9 mouse cellular contexts compared by ENCODE assay signal in the genomic region with DNA sequence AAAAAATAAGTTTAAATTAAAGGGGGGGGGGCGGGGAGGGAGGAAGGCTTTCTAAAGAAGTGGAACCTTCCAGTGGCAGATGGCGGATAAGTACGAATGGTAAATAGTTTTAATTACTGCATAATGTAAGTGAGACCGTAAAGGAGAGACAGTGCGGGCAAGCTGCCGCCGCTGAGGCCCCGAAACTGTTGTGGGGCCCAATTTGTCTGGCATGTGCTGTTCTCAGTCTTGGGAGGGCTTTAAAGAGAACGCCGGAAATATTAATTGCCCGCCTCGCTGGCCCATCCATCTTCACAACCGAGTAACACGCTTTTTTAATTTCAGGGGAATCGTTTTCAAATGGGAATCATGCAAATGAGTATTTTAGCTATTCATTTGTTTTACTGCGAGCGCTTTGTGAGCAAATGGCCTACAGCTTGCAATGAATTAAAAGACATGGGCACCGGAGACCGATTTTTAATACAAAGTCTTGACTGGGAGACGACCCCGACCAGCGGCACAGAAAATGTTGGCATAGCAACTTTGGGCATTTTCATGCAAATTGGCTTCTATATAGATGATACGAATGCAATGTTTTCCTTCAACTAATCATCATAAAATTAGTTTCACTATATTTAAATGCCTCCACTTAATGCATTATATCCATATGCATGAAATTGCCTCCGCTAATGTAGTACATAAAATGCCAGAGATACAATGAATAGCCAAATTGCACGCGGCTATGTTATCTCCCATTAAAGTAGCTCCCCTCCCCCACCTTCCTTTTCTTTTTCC.
DNase-seq lines count a peak whose midpoint lies in the region; ATAC-seq and TF ChIP-seq lines count a peak whose summit lies in the region.
"Had no signal": no experiment of that assay in that cellular context is flagged by ENCODE, and none has a peak within 500 bp of the region (broad histone marks: within the 10 kb centered on the region; RNA-seq: fewer than 3 reads in every experiment).

No protein-coding gene starts in this region.

- no peaks in the 10 kb centered on the region for H3K36me3 ChIP-seq in heart, embryonic 12.5 days
- no peaks in the 10 kb centered on the region for H3K36me3 ChIP-seq in forebrain, postnatal 0 days (ENCODE audit: insufficient read depth)
- H3K36me3 ChIP-seq in liver, embryonic 15.5 days (replicated peaks): no peaks in the 10 kb centered on the region

- no peak for DNase-seq in heart, postnatal 25 days (ENCODE audit: low spot score)
- DNase-seq in R1 (ENCODE audit: low read depth, low spot score): peak; percentile 15
- DNase-seq in forebrain, postnatal 0 days: peak; percentile 63
- no peak for DNase-seq in Muller cell, postnatal 12 days (ENCODE audit: inconsistent ontology term)
- no peak for DNase-seq in adrenal gland, postnatal 14 days
- no peak for DNase-seq in left cerebral cortex, postnatal 25 days (ENCODE audit: low spot score in 2 of 2)
- DNase-seq: lung, postnatal 10 days had no signal

- WGBS in heart, embryonic 12.5 days: 32% methylated on average over 26 of the region's 26 CpGs
- 6% methylated on average over 26 of the region's 26 CpGs for WGBS in forebrain, postnatal 0 days
- 24% methylated on average over 26 of the region's 26 CpGs for WGBS in liver, embryonic 15.5 days (ENCODE audit: insufficient replicate concordance)

- H3K27me3 ChIP-seq in heart, embryonic 12.5 days (replicated peaks): no peaks in the 10 kb centered on the region
- H3K27me3 ChIP-seq in forebrain, postnatal 0 days (ENCODE audit: insufficient read depth, low read length): no peaks in the 10 kb centered on the region
- H3K27me3 ChIP-seq in liver, embryonic 15.5 days: no peaks in the 10 kb centered on the region

- no peak for ATAC-seq in heart, embryonic 12.5 days (ENCODE audit: insufficient number of reproducible peaks, low FRiP score)
- ATAC-seq in forebrain, postnatal 0 days: peak; percentile 38; the same call in 1 of the 2 replicates
- ATAC-seq in liver, embryonic 15.5 days (ENCODE audit: insufficient read depth): no peak

- no peak overlapping the region for H3K9ac ChIP-seq in heart, embryonic 12.5 days
- no peak overlapping the region for H3K9ac ChIP-seq in forebrain, postnatal 0 days
- H3K9ac ChIP-seq in liver, embryonic 15.5 days: no peak overlapping the region

- TF ChIP-seq CTCF in forebrain, postnatal 0 days (IDR thresholded peaks at IDR 0.05; ENCODE audit: low read depth): no peak

- H3K4me2 ChIP-seq in heart, embryonic 12.5 days: peak overlapping the region; percentile 51
- peak overlapping the region; percentile 55 for H3K4me2 ChIP-seq in forebrain, postnatal 0 days (ENCODE audit: low read depth)
- H3K4me2 ChIP-seq in liver, embryonic 15.5 days: peak overlapping the region; percentile 48

- H3K4me1 ChIP-seq in heart, embryonic 12.5 days (replicated peaks): peaks cover 41% of the 10 kb centered on the region
- peaks cover 22% of the 10 kb centered on the region for H3K4me1 ChIP-seq in forebrain, postnatal 0 days (ENCODE audit: insufficient read depth)
- H3K4me1 ChIP-seq in liver, embryonic 15.5 days (replicated peaks): peaks cover 10% of the 10 kb centered on the region; the same call in 1 of the 2 replicates

- H3K9me3 ChIP-seq in heart, embryonic 12.5 days (replicated peaks): no peaks in the 10 kb centered on the region
- no peaks in the 10 kb centered on the region for H3K9me3 ChIP-seq in forebrain, postnatal 0 days (ENCODE audit: low read length)
- H3K9me3 ChIP-seq in liver, embryonic 15.5 days (replicated peaks): no peaks in the 10 kb centered on the region

- no peak overlapping the region for H3K4me3 ChIP-seq in heart, embryonic 12.5 days
- peak overlapping the region; percentile 17 for H3K4me3 ChIP-seq in forebrain, postnatal 0 days (ENCODE audit: low read depth, low read length)
- peak overlapping the region; percentile 23; the same call in 1 of the 2 replicates for H3K4me3 ChIP-seq in liver, embryonic 15.5 days (replicated peaks)

- intact Hi-C loops in heart, postnatal 25 days (cut with DNase I): no loop called here
- intact Hi-C loops in left cerebral cortex, postnatal 25 days (cut with DNase I): no loop called here

- H3K27ac ChIP-seq in heart, embryonic 12.5 days (ENCODE audit: poor library complexity, severe bottlenecking): no peak overlapping the region
- H3K27ac ChIP-seq in forebrain, postnatal 0 days (ENCODE audit: low read depth, low read length): peak overlapping the region; percentile 46
- no peak overlapping the region for H3K27ac ChIP-seq in liver, embryonic 15.5 days (replicated peaks)

Comparison
In these comparisons a context has a peak if more than half of its experiments do, and no peak if none do; other contexts are left out.
1. DNase-seq: peak in R1 (single experiment) and forebrain, postnatal 0 days (single experiment); none in heart, postnatal 25 days (single experiment), Muller cell, postnatal 12 days (single experiment), adrenal gland, postnatal 14 days (single experiment) and left cerebral cortex, postnatal 25 days (0 of 2).
2. Peak in every context shown above with its lines, with median percentiles within 50 percentile points of each other: H3K4me2 ChIP-seq.